Mouse (Mus musculus) ES-E14 (cell line): ENCODE results near the gene Fzd5.

ENCODE experiments used
- ZC3H11A ChIP-seq: IDR thresholded peaks from 2 replicates; pipeline ENCODE4 v1.6.1; 2012; ENCODE audit warnings: low read depth, mild to moderate bottlenecking, inconsistent platforms, low read length, borderline replicate concordance
- ZNF384 ChIP-seq: IDR thresholded peaks from 2 replicates; pipeline ENCODE4 v1.6.1; 2012; ENCODE audit warnings: low read depth, low read length, inconsistent platforms

DNA sequence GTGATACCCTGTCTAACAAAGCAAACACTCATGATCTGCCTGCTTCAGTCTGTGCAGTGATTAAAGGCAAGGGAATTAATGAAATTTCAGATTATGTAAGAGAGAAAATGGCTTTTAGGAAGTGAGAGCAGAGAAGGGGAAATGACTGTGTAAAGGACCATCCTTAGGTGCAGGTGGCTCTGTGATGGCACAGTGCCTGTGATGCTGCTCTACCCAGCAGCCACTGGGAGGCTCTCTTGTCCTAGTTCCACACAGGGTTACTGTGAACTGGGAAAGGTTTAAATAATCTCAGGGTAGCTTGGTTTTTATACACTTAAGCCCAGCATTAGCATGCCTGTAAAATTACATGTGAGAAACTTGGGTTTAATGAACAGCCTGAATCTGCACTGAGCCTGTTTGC, 20.0 kb downstream of the Fzd5 start:
- TF ChIP-seq ZC3H11A = peak; percentile 78; the same call in 1 of the 2 replicates
- TF ChIP-seq ZNF384 = no peak
